Mouse (Mus musculus): ENCODE data around the gene Brd9.

DNA sequence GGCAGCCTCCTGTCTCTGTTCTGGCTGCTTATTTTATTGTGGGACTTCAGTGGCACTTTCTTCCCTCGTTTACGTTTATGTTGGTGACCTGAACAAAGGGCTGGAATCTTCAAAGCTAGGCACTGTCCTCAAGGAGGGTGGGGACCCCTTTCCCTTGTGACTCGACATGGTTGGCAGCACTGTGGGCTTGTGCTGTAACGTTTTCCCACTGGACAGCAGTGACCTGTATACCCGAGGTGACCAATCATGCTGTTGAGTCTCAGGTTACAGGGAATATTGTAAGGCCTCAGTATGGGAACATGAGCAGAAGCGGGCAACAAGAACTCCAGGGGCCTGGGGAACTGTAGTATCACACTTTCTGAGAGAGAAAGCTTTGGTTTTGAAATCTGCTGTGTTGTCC, 17.1 kb downstream of the Brd9 start:
- TF ChIP-seq CTCF (IDR thresholded peaks at IDR 0.05; ENCODE audit: extremely low read depth, insufficient read length, insufficient replicate concordance, low read depth, low read length) (no peak), POLR2A (IDR thresholded peaks at IDR 0.05; ENCODE audit: low read depth, low read length) (no peak)

Measured in small intestine, adult 2 months (tissue).